Mouse (Mus musculus): ENCODE measurements around the gene Olfr768. TPM values are rescaled to one million over a fixed set of nuclear protein-coding genes. Genes with fewer than 3 reads are reported as not detected.

Gene Olfr768
- polyA plus RNA-seq (2012): 0.02 TPM in 1 of 2 replicates, not detected in the other

GRCm38 (mm10) chr10:129099275-129099674 lies at the start of gene Olfr768:
Gene Olfr768, minus strand, starts transcription at chr10:129099375.

GRCm38 (mm10) chr10:129138898-129139297 lies 39.7 kb upstream of the Olfr768 start, which contains the start of gene Olfr770:
Gene Olfr770, minus strand, starts transcription at chr10:129138998.

GRCm38 (mm10) chr10:129117761-129118160 lies 18.6 kb upstream of the Olfr768 start, which contains the start of gene Olfr769:
Gene Olfr769, minus strand, starts transcription at chr10:129117861.

GRCm38 (mm10) chr10:129082810-129083209 lies 16.4 kb downstream of the Olfr768 start, which contains the start of gene Olfr767:
Gene Olfr767, minus strand, starts transcription at chr10:129082910.

GRCm38 (mm10) chr10:129068877-129069276 lies 30.3 kb downstream of the Olfr768 start, which contains the start of gene Olfr766-ps1:
Gene Olfr766-ps1, minus strand, starts transcription at chr10:129068977.

GRCm38 (mm10) chr10:129049898-129050297 lies 49.3 kb downstream of the Olfr768 start, which contains the start of gene Olfr765:
Gene Olfr765, minus strand, starts transcription at chr10:129049998.

Other genes starting within 250 kb of the Olfr768 start
- 0.11 and 0.16 TPM in 2 replicates for gene Gdf11, start 207.7 kb downstream of the Olfr768 start, polyA plus RNA-seq (2012)
- 48.8 and 52.5 TPM in 2 replicates for gene Cd63, start 198.4 kb downstream of the Olfr768 start, polyA plus RNA-seq (2012)
- 2.5 and 3.0 TPM in 2 replicates for gene Rdh5, start 176.5 kb downstream of the Olfr768 start, polyA plus RNA-seq (2012)
- gene Bloc1s1, start 175.3 kb downstream of the Olfr768 start, polyA plus RNA-seq (2012): 264 and 304 TPM in 2 replicates
- 0.04 and 0.10 TPM in 2 replicates for gene Itga7, start 165.6 kb downstream of the Olfr768 start, polyA plus RNA-seq (2012)
- not detected in 2 replicates for gene Mettl7b, start 138.4 kb downstream of the Olfr768 start, polyA plus RNA-seq (2012)
- gene Olfr9, start 109.9 kb downstream of the Olfr768 start, polyA plus RNA-seq (2012): not detected in 2 replicates
- gene Olfr763, start 88.6 kb downstream of the Olfr768 start, polyA plus RNA-seq (2012): not detected in 2 replicates
- gene Olfr764-ps1, start 59.5 kb downstream of the Olfr768 start, polyA plus RNA-seq (2012): not detected in 2 replicates
- gene Olfr765, start 49.4 kb downstream of the Olfr768 start, polyA plus RNA-seq (2012): not detected in 2 replicates
- not detected in 2 replicates for gene Olfr766-ps1, start 30.4 kb downstream of the Olfr768 start, polyA plus RNA-seq (2012)
- not detected in 2 replicates for gene Olfr767, start 16.5 kb downstream of the Olfr768 start, polyA plus RNA-seq (2012)
- gene Olfr769, start 18.5 kb upstream of the Olfr768 start, polyA plus RNA-seq (2012): not detected in 2 replicates
- not detected in 2 replicates for gene Olfr770, start 39.6 kb upstream of the Olfr768 start, polyA plus RNA-seq (2012)
- gene Olfr771, start 65.4 kb upstream of the Olfr768 start, polyA plus RNA-seq (2012): not detected in 2 replicates
- not detected in 2 replicates for gene Olfr772, start 78.5 kb upstream of the Olfr768 start, polyA plus RNA-seq (2012)
- not detected in 2 replicates for gene Olfr773, start 88.0 kb upstream of the Olfr768 start, polyA plus RNA-seq (2012)
- not detected in 2 replicates for gene Olfr774, start 136.8 kb upstream of the Olfr768 start, polyA plus RNA-seq (2012)
- not detected in 2 replicates for gene Olfr775, start 149.0 kb upstream of the Olfr768 start, polyA plus RNA-seq (2012)
- gene Olfr776, start 159.8 kb upstream of the Olfr768 start, polyA plus RNA-seq (2012): not detected in 2 replicates
- gene Olfr777, start 172.1 kb upstream of the Olfr768 start, polyA plus RNA-seq (2012): not detected in 2 replicates
- gene Olfr780, start 218.7 kb upstream of the Olfr768 start, polyA plus RNA-seq (2012): not detected in 2 replicates
- not detected in 2 replicates for gene Olfr781, start 229.5 kb upstream of the Olfr768 start, polyA plus RNA-seq (2012)
- gene Olfr782, start 249.5 kb upstream of the Olfr768 start, polyA plus RNA-seq (2012): 0.04 TPM in 1 of 2 replicates, not detected in the other